Mouse (Mus musculus): ENCODE results near the gene Defb45.

- TF ChIP-seq EP300 (IDR thresholded peaks at IDR 0.05; ENCODE audit: insufficient read depth, low read depth, low read length) (no peak), CTCF (IDR thresholded peaks at IDR 0.05) (no peak), POLR2A (IDR thresholded peaks at IDR 0.05; ENCODE audit: insufficient read depth, low read depth, low read length) (no peak)
Measured at GRCm38 (mm10) chr2:152600076-152600475, 877 bp upstream of the Defb45 start.

All from heart, adult 2 months (tissue).